Mouse (Mus musculus): ENCODE results near the gene H2-T23. TPM values are rescaled to one million over a fixed set of nuclear protein-coding genes. Genes with fewer than 3 reads are reported as not detected.

The H2-T23 gene
- polyA plus RNA-seq, 1 experiment = 175 TPM

GRCm38 (mm10) chr17:36027663-36028062 is 5.0 kb downstream of the H2-T23 start:
- Histone ChIP-seq H3K36me3 (ENCODE audit: control insufficient read depth, insufficient read depth, low read length) (no peaks in the 10 kb centered on the region), H3K27me3 (replicated peaks; ENCODE audit: control insufficient read depth, insufficient read depth, low read length) (no peaks in the 10 kb centered on the region), H3K27ac (ENCODE audit: insufficient read depth, low read depth, low read length) (no peak overlapping the region), H3K4me1 (ENCODE audit: control insufficient read depth, insufficient read depth, low read length) (no peaks in the 10 kb centered on the region), H3K4me3 (ENCODE audit: insufficient read depth, low read depth, low read length) (no peak overlapping the region)
- TF ChIP-seq POLR2A (IDR thresholded peaks at IDR 0.05; ENCODE audit: low read depth, low read length) (no peak), CTCF (conservative IDR thresholded peaks at IDR 0.05; ENCODE audit: insufficient read depth, insufficient read length, low read depth, low read length) (no peak)
- DNase-seq = no peak
- WGBS = 88% methylated on average over 4 of the region's 4 CpGs

DNA sequence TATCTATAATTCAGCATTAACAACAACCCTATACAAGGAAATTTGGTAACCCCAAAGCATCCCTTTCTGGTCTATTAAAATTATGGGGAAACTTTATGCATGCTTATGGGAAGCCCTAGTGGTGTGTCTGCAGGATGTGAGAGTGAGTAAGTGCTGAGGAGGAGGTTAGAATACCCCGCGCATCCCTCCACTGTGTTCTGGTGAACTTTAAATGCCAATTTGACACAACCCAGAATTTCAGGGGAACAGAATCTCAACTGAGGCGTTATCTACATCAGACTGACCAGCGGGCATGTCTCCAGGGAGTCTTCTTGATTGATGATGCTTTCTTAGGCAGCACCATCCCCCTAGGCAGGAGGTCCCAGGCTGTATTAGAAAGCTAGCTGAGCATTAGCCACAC is 6.8 kb downstream of the H2-T23 start:
- Histone ChIP-seq H3K4me3 (ENCODE audit: insufficient read depth, low read depth, low read length) (no peak overlapping the region), H3K27me3 (replicated peaks; ENCODE audit: control insufficient read depth, insufficient read depth, low read length) (no peaks in the 10 kb centered on the region), H3K4me1 (ENCODE audit: control insufficient read depth, insufficient read depth, low read length) (no peaks in the 10 kb centered on the region; the same call in 1 of the 2 replicates), H3K27ac (ENCODE audit: insufficient read depth, low read depth, low read length) (no peak overlapping the region), H3K36me3 (ENCODE audit: control insufficient read depth, insufficient read depth, low read length) (no peaks in the 10 kb centered on the region)
- no peak for DNase-seq
- 72% methylated on average over 4 of the region's 4 CpGs for WGBS
- TF ChIP-seq CTCF (conservative IDR thresholded peaks at IDR 0.05; ENCODE audit: insufficient read depth, insufficient read length, low read depth, low read length) = no peak
- no peak for TF ChIP-seq POLR2A (IDR thresholded peaks at IDR 0.05; ENCODE audit: low read depth, low read length)

DNA sequence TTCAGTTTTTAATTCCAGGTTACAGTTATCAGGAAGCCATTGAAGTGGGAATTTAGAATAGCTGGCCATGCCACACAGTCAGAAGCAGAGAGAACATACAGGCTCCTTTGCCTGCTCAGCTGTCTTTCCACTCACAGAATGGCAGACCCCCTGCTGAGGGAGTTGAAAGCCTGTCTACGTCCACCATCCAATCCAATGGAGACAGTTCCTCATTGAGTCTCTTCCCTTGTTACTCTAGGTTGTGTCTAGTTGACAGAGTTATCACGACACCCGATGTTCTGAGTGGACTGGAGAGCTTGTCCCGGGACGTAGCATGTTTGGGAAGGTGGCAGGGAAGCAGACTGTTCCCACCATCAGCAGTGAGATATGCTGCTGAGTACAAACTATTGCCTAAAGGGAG is 7.5 kb downstream of the H2-T23 start:
- Histone ChIP-seq H3K4me3 (ENCODE audit: insufficient read depth, low read depth, low read length) (no peak overlapping the region), H3K27me3 (replicated peaks; ENCODE audit: control insufficient read depth, insufficient read depth, low read length) (no peaks in the 10 kb centered on the region), H3K4me1 (ENCODE audit: control insufficient read depth, insufficient read depth, low read length) (no peaks in the 10 kb centered on the region; the same call in 1 of the 2 replicates), H3K27ac (ENCODE audit: insufficient read depth, low read depth, low read length) (no peak overlapping the region), H3K36me3 (ENCODE audit: control insufficient read depth, insufficient read depth, low read length) (no peaks in the 10 kb centered on the region)
- TF ChIP-seq POLR2A (IDR thresholded peaks at IDR 0.05; ENCODE audit: low read depth, low read length) = no peak
- TF ChIP-seq CTCF (conservative IDR thresholded peaks at IDR 0.05; ENCODE audit: insufficient read depth, insufficient read length, low read depth, low read length) = no peak
- WGBS = 84% methylated on average over 5 of the region's 5 CpGs
- DNase-seq = no peak

DNA sequence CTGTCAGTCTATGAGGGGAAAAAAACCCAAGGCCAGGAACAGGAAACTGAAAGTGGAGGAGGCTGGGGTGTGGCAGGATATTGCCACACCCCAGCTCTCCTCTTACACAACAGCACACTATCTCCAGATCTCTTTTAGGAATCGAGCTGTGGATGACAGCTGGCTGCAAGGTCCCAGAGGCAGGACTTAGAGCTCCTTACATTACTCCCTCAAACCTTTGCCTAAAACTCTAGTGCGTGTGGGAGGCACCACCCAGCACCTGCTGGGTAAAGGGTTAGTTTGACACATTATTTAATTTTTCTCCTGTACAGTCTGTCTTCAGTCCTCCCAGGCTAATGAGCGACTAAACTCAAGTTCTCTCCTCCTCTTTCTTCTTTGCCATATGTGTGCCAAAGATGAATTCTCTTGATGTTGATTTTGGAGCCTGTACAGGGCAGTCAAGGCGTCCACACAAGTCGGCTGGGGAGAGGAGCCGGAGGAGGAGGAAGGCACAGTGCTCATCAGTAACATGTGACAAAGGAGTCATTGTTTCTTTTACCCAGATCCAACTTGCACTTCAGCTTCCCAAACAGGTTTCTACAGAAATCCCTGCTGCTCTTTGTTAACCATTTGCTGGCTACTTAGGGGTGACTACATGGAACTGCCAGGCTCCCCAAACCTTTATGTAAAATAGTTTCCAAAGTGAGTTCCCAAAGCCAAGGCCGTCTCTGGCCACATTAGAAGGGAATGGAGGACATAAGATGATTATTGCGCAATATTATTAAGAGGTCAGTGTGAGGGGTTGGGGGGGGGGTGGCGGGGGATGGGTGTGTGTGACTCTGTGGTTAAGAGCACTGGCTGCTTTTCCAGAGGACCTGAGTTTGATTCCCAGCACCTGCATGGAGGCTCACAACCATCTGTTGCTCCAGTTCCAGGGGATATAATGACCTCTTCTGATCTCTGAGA is 8.7 kb downstream of the H2-T23 start:
- WGBS = 43% methylated on average over 9 of the region's 9 CpGs
- H3K4me1 ChIP-seq (ENCODE audit: control insufficient read depth, insufficient read depth, low read length) = no peaks in the 10 kb centered on the region; the same call in 1 of the 2 replicates
- H3K4me3 ChIP-seq (ENCODE audit: insufficient read depth, low read depth, low read length) = no peak overlapping the region
- H3K27me3 ChIP-seq (replicated peaks; ENCODE audit: control insufficient read depth, insufficient read depth, low read length) = no peaks in the 10 kb centered on the region
- DNase-seq = peak; percentile 73
- no peaks in the 10 kb centered on the region for H3K36me3 ChIP-seq (ENCODE audit: control insufficient read depth, insufficient read depth, low read length)
- TF ChIP-seq POLR2A (IDR thresholded peaks at IDR 0.05; ENCODE audit: low read depth, low read length) (no peak), CTCF (conservative IDR thresholded peaks at IDR 0.05; ENCODE audit: insufficient read depth, insufficient read length, low read depth, low read length) (no peak)
- peak overlapping the region; percentile 71 for H3K27ac ChIP-seq (ENCODE audit: insufficient read depth, low read depth, low read length)

- Histone ChIP-seq H3K4me1 (ENCODE audit: control insufficient read depth, insufficient read depth, low read length) (no peaks in the 10 kb centered on the region; the same call in 1 of the 2 replicates), H3K27ac (ENCODE audit: insufficient read depth, low read depth, low read length) (peak overlapping the region; percentile 4; the same call in 1 of the 2 replicates), H3K36me3 (ENCODE audit: control insufficient read depth, insufficient read depth, low read length) (no peaks in the 10 kb centered on the region), H3K4me3 (ENCODE audit: insufficient read depth, low read depth, low read length) (no peak overlapping the region), H3K27me3 (replicated peaks; ENCODE audit: control insufficient read depth, insufficient read depth, low read length) (no peaks in the 10 kb centered on the region)
- TF ChIP-seq CTCF (conservative IDR thresholded peaks at IDR 0.05; ENCODE audit: insufficient read depth, insufficient read length, low read depth, low read length) = no peak
- TF ChIP-seq POLR2A (IDR thresholded peaks at IDR 0.05; ENCODE audit: low read depth, low read length) = no peak
- 93% methylated on average over 6 of the region's 6 CpGs for WGBS
- no peak for DNase-seq
Measured at GRCm38 (mm10) chr17:36022922-36023321, 9.7 kb downstream of the H2-T23 start.

DNA sequence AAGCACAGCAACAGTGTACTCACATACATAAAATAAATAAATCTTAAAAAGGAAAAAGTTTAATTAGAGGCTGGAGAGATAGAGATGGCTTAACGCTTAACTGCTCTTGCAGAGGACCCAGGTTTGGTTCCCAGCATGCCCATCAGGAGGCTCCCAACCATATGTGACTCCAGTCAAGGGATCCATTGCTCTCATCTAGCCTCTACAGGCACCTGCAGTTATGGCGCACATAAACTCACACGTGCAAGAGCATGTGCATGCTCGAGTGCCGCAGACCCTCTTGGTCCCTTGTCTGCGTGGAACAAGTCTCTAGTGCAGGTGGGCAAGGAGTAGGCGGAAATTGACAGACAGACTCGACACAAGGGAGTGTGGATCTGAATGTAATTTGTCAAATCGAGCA is 10.6 kb downstream of the H2-T23 start:
- WGBS = 93% methylated on average over 9 of the region's 9 CpGs
- Histone ChIP-seq H3K27me3 (replicated peaks; ENCODE audit: control insufficient read depth, insufficient read depth, low read length) (no peaks in the 10 kb centered on the region), H3K4me1 (ENCODE audit: control insufficient read depth, insufficient read depth, low read length) (no peaks in the 10 kb centered on the region; the same call in 1 of the 2 replicates), H3K36me3 (ENCODE audit: control insufficient read depth, insufficient read depth, low read length) (no peaks in the 10 kb centered on the region), H3K27ac (ENCODE audit: insufficient read depth, low read depth, low read length) (no peak overlapping the region), H3K4me3 (ENCODE audit: insufficient read depth, low read depth, low read length) (no peak overlapping the region)
- DNase-seq = no peak
- TF ChIP-seq POLR2A (IDR thresholded peaks at IDR 0.05; ENCODE audit: low read depth, low read length) = no peak

GRCm38 (mm10) chr17:36021309-36021708 is 11.3 kb downstream of the H2-T23 start:
- Histone ChIP-seq H3K4me1 (ENCODE audit: control insufficient read depth, insufficient read depth, low read length) (no peaks in the 10 kb centered on the region; the same call in 1 of the 2 replicates), H3K4me3 (ENCODE audit: insufficient read depth, low read depth, low read length) (no peak overlapping the region), H3K27ac (ENCODE audit: insufficient read depth, low read depth, low read length) (peak overlapping the region; percentile 33), H3K36me3 (ENCODE audit: control insufficient read depth, insufficient read depth, low read length) (no peaks in the 10 kb centered on the region), H3K27me3 (replicated peaks; ENCODE audit: control insufficient read depth, insufficient read depth, low read length) (no peaks in the 10 kb centered on the region)
- WGBS = 93% methylated on average over 1 of the region's 1 CpGs
- DNase-seq = no peak
- no peak for TF ChIP-seq POLR2A (IDR thresholded peaks at IDR 0.05; ENCODE audit: low read depth, low read length)
- TF ChIP-seq CTCF (conservative IDR thresholded peaks at IDR 0.05; ENCODE audit: insufficient read depth, insufficient read length, low read depth, low read length) = no peak
